Mouse (Mus musculus) embryonic fibroblast, embryonic 13.5 days (primary cell): Measurements from ENCODE around the gene Deaf1. TPM values are rescaled to one million over a fixed set of nuclear protein-coding genes. Genes with fewer than 3 reads are reported as not detected.
A peak's percentile ranks its signal among the peaks of the same experiment; 100 is the strongest.

Source experiments
- H3K27ac ChIP-seq: 2 replicates; pipeline ENCODE4 v1.5.1; 2012; ENCODE audit warnings: low read length, control low read depth, inconsistent platforms; ENCODE audit not compliant: insufficient read depth
- H3K4me1 ChIP-seq: 2 replicates; pipeline ENCODE4 v1.6.1; 2011; ENCODE audit warnings: low read length; ENCODE audit not compliant: control insufficient read depth, insufficient read depth
- H3K4me3 ChIP-seq: 2 replicates; pipeline ENCODE4 v1.5.1; 2011; ENCODE audit warnings: mild to moderate bottlenecking, control low read depth, low read length; ENCODE audit not compliant: insufficient read depth
- CTCF ChIP-seq: IDR thresholded peaks from 2 replicates; pipeline ENCODE4 v1.5.1; 2011; ENCODE audit warnings: mild to moderate bottlenecking, control low read depth, low read length, moderate library complexity, borderline replicate concordance; ENCODE audit not compliant: insufficient read depth
- POLR2A ChIP-seq: IDR thresholded peaks from 2 replicates; pipeline ENCODE4 v1.6.1; 2011; ENCODE audit warnings: low read depth, mild to moderate bottlenecking, control low read depth, low read length, moderate library complexity
- polyA plus RNA-seq: library from polyadenylated mRNA; stranded (reverse); fragments of >200 nt; gene quantifications from 2 replicates; pipeline ENCODE4 v1.2.4, GENCODE M21; 2011; ENCODE audit warnings: low read depth; ENCODE audit not compliant: missing spikeins, insufficient read length

Deaf1 gene
- polyA plus RNA-seq, 1 experiment = 37.2 TPM

- peaks cover 8% of the 10 kb centered on the region; the same call in 1 of the 2 replicates for H3K4me1 ChIP-seq
- no peak overlapping the region for H3K27ac ChIP-seq
- no peak overlapping the region for H3K4me3 ChIP-seq
- TF ChIP-seq CTCF (no peak), POLR2A (no peak)
These were observed 3.2 kb upstream of the Deaf1 start for GRCm38 (mm10) chr7:141330706-141331105.

GRCm38 (mm10) chr7:141328373-141328990, 992 bp upstream of the Deaf1 start:
- H3K27ac ChIP-seq = peak overlapping the region; percentile 66
- H3K4me3 ChIP-seq = peak overlapping the region; percentile 57
- TF ChIP-seq CTCF = no peak
- no peak for TF ChIP-seq POLR2A
- H3K4me1 ChIP-seq = peaks cover 11% of the 10 kb centered on the region; the same call in 1 of the 2 replicates

- H3K4me1 ChIP-seq = peaks cover 11% of the 10 kb centered on the region; the same call in 1 of the 2 replicates
- H3K4me3 ChIP-seq = peak overlapping the region; percentile 57
- H3K27ac ChIP-seq = peak overlapping the region; percentile 97
- no peak for TF ChIP-seq CTCF
- no peak; the same call in 1 of the 2 replicates for TF ChIP-seq POLR2A
These were observed 694 bp downstream of the Deaf1 start for GRCm38 (mm10) chr7:141326546-141327446.

GRCm38 (mm10) chr7:141324686-141325085, 2.8 kb downstream of the Deaf1 start:
- TF ChIP-seq POLR2A = no peak
- no peak overlapping the region for H3K4me3 ChIP-seq

GRCm38 (mm10) chr7:141319446-141319845, 8.0 kb downstream of the Deaf1 start:
- Histone ChIP-seq H3K4me1 (0 out of 2 replicates have a peak, but pooled peaks cover 4% of the 10 kb centered on the region), H3K4me3 (no peak overlapping the region), H3K27ac (no peak overlapping the region)
- no peak for TF ChIP-seq CTCF
- no peak for TF ChIP-seq POLR2A

More at GRCm38 (mm10) chr7:141324686-141325085, 2.8 kb downstream of the Deaf1 start:
- no peak overlapping the region for H3K27ac ChIP-seq
- H3K4me1 ChIP-seq = peaks cover 11% of the 10 kb centered on the region; the same call in 1 of the 2 replicates

GRCm38 (mm10) chr7:141317619-141318132, 9.8 kb downstream of the Deaf1 start:
- Histone ChIP-seq H3K4me1 (0 out of 2 replicates have a peak, but pooled peaks cover 4% of the 10 kb centered on the region), H3K4me3 (no peak overlapping the region), H3K27ac (no peak overlapping the region)
- no peak for TF ChIP-seq CTCF
- TF ChIP-seq POLR2A = no peak

GRCm38 (mm10) chr7:141315974-141316373, 11.5 kb downstream of the Deaf1 start:
- H3K27ac ChIP-seq = no peak overlapping the region
- no peak overlapping the region for H3K4me3 ChIP-seq
- TF ChIP-seq CTCF (peak; percentile 26; the same call in 1 of the 2 replicates), POLR2A (no peak)
- H3K4me1 ChIP-seq = 0 out of 2 replicates have a peak, but pooled peaks cover 4% of the 10 kb centered on the region

GRCm38 (mm10) chr7:141315076-141315475, 12.4 kb downstream of the Deaf1 start:
- Histone ChIP-seq H3K4me3 (no peak overlapping the region), H3K4me1 (0 out of 2 replicates have a peak, but pooled peaks cover 4% of the 10 kb centered on the region), H3K27ac (no peak overlapping the region)
- no peak for TF ChIP-seq CTCF
- TF ChIP-seq POLR2A = no peak

GRCm38 (mm10) chr7:141314416-141314815, 13.1 kb downstream of the Deaf1 start:
- Histone ChIP-seq H3K4me1 (0 out of 2 replicates have a peak, but pooled peaks cover 4% of the 10 kb centered on the region), H3K27ac (no peak overlapping the region), H3K4me3 (no peak overlapping the region)
- no peak for TF ChIP-seq CTCF

- no peak overlapping the region for H3K4me3 ChIP-seq
- H3K27ac ChIP-seq = no peak overlapping the region
- TF ChIP-seq CTCF (no peak), POLR2A (no peak)
- no peaks in the 10 kb centered on the region for H3K4me1 ChIP-seq
These were observed 23.0 kb downstream of the Deaf1 start for GRCm38 (mm10) chr7:141304537-141304936.
